Mouse (Mus musculus) left cerebral cortex, postnatal 4 days (tissue): Measurements from ENCODE around the gene Ier5l. TPM values are rescaled to one million over a fixed set of nuclear protein-coding genes. Genes with fewer than 3 reads are reported as not detected.

ENCODE experiments used
- DNase-seq: peaks from one replicate; pipeline ENCODE4 v3.0.0-alpha.2; 2022
- intact Hi-C: fragments of 180-260 bp; cut with DNase I; formaldehyde crosslinking; loops from one replicate; pipeline ENCODE4 v1.15.1; 2025
- total RNA-seq, 2 experiments: library from RNA; stranded (reverse); gene quantifications; 2 replicates each; pipeline ENCODE4 v1.2.3; 2021

The Ier5l gene
- total RNA-seq, 2 experiments from 2014 or later, result 10.8 to 13.2 TPM

GRCm38 (mm10) chr2:30443281-30443680 is 30.7 kb downstream of the Ier5l start:
- DNase-seq, result no peak
- intact Hi-C loops, result no loop called here

DNA sequence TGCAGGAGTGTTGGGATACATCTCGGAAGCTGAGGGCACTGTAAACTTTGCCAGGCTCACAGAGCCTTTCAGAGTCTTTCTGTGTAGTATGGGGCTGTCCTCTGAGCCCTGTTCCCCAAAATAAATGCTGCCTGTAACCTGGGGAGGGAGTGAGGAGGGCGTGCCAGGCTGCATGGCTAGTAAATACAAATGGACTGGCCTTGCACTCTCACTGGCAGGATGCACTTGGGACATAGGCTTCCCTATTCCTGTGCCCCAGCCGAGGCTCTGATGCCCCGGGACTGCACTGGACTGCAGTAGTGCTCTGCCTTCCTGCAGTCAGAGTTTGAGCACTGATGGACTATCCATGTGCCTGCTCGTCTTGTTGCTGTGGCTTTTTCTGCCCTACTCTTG is 31.5 kb downstream of the Ier5l start:
- intact Hi-C loops, result no loop called here
- no peak for DNase-seq

GRCm38 (mm10) chr2:30441518-30442497 is 32.2 kb downstream of the Ier5l start:
- peak; percentile 81 for DNase-seq
- intact Hi-C loops, result no loop called here

GRCm38 (mm10) chr2:30440701-30441517 is 33.1 kb downstream of the Ier5l start:
- peak; percentile 57 for DNase-seq
- intact Hi-C loops, result no loop called here

GRCm38 (mm10) chr2:30440211-30440700 is 33.8 kb downstream of the Ier5l start:
- DNase-seq, result no peak
- intact Hi-C loops, result no loop called here

DNA sequence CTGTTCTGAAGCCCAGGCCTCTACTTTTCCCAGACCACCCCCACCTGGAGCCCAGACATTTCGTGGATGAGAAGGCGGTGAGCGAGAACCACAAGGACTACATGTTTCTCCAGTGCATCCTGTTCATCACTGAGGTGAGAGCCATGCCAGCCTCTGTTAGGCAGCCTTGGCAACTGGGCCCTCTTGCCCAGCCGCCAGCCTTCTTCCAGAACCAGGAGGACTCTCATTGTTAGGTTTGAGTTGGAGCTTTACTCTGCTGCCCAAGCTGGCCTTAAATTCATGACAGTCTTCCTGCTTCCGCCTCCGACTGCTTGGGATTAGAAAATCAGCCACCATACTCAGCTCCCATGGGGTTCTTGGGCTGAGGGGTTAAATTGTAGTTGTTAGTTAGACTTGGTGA is 34.4 kb downstream of the Ier5l start:
- intact Hi-C loops, result loop anchor here (5.0 to 10.0 kb wide), 2 partner anchors 353 to 495 kb away; no protein-coding TSS in a partner anchor
- no peak for DNase-seq

- intact Hi-C loops, result loop anchor here (5.0 to 10.0 kb wide), 2 partner anchors 355 to 497 kb away; no protein-coding TSS in a partner anchor
Measured at GRCm38 (mm10) chr2:30437791-30438190, 36.2 kb downstream of the Ier5l start.

DNA sequence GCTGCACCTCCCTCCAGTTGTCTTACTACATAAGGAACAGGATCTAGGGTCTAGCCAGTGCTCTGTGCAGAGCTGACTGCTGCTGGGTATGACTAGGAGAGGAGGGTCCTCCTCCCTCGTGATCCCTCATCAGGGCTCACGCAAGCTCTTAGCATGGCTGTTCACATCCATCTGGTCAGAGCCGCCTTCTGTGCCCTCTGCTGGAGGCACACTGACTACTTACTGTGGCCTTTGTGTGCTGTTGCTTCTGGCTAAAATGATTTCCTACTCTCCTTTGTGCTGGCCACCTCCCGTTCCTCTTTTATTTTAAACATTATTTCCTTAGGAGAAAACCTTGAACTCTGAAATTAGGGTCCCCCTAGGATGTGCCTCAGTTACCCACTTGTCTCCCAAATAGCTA is 37.2 kb downstream of the Ier5l start:
- intact Hi-C loops, result loop anchor here (5.0 to 10.0 kb wide), 2 partner anchors 355 to 498 kb away; no protein-coding TSS in a partner anchor
- no peak for DNase-seq

More at GRCm38 (mm10) chr2:30437791-30438190, 36.2 kb downstream of the Ier5l start:
- no peak for DNase-seq

GRCm38 (mm10) chr2:30436156-30436545 is 37.9 kb downstream of the Ier5l start:
- DNase-seq, result peak; percentile 49
- intact Hi-C loops, result loop anchor here (5.0 to 10.0 kb wide), 2 partner anchors 356 to 499 kb away; no protein-coding TSS in a partner anchor

DNA sequence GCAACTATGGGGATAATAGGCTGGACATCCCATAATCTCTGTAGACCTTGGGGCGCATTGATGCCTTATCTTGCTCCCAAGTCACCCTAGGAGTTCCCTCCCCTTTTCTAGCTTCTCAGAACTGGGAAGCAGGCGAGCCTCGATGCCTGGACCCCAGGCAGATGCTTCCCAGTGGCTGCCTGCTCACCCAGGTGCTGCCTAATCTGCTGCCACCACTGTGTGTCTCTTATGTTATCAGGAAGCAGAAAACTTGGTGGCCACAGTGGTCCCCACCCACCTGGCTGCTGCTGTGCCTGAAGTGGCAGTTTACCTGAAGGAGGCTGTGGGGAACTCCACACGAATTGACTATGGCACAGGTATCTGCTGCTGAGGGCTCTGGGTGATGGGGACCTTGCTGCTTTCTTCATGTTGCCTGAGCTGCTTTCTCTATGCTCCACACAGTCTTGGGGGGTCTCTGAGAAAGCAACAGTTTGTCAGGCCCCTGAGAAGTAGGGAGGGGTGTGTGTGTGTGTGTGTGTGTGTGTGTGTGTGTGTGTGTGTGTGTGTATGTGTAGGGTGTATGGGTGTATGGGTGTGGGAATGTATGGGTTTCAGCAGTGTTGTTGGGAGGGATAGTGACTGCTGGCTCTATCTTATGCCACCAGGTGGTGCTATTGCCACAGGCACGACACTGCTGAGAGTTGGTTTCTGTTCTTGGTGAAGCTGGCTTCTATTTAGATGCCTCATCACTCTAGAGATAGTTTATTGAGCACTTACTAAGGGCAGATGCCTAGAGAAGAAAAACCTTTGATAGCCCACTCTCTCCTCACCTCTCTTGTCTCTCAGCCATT is 38.5 kb downstream of the Ier5l start:
- peak; percentile 66 for DNase-seq
- intact Hi-C loops, result loop anchor here (5.0 to 10.0 kb wide), 2 partner anchors 357 to 499 kb away; no protein-coding TSS in a partner anchor

DNA sequence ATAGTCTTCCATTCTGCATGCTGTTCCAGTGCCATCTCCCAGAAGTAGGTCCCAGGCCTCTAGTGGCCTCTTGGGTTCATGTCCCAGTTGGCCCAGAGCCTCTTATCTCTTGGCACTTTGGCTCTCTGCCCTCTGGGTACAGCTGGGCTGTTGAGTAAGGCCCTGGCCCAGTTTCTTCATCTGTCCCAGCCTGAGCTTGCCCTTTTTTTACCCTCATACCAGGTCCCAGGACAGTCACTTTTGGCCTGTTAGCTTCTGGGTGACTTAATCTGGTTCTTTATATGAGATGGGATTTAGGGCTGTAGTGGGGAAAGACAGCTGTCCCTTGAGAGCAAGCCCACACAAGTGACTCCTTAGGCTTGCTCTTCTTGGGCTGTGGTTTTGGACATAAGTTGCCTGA is 44.9 kb downstream of the Ier5l start:
- intact Hi-C loops, result no loop called here
- DNase-seq, result no peak

Other genes starting within 250 kb of the Ier5l start
- gene Lrrc8a, start 236.5 kb downstream of the Ier5l start, total RNA-seq, result 10 to 100 TPM; 50.6 to 55.9 TPM
- gene Gm28035, start 233.7 kb downstream of the Ier5l start, total RNA-seq, result 10 to 100 TPM in 1 of 2 experiments, 1 to 10 TPM in 1; 7.7 to 10.5 TPM
- gene Phyhd1, start 208.0 kb downstream of the Ier5l start, total RNA-seq, result 10 to 100 TPM; 17.1 to 19.3 TPM
- not detected for gene Gm28038, start 193.2 kb downstream of the Ier5l start, total RNA-seq
- 10 to 100 TPM; 18.7 to 21.6 TPM for gene Dolk, start 187.9 kb downstream of the Ier5l start, total RNA-seq
- gene Nup188, start 187.8 kb downstream of the Ier5l start, total RNA-seq, result 10 to 100 TPM; 36.6 to 42.0 TPM
- gene Sh3glb2, start 114.9 kb downstream of the Ier5l start, total RNA-seq, result 100 to 1,000 TPM; 161 to 176 TPM
- 10 to 100 TPM; 69.7 to 76.5 TPM for gene Miga2, start 110.0 kb downstream of the Ier5l start, total RNA-seq
- 10 to 100 TPM; 41.1 to 43.9 TPM for gene Dolpp1, start 82.0 kb downstream of the Ier5l start, total RNA-seq
- gene Crat, start 58.4 kb downstream of the Ier5l start, total RNA-seq, result 10 to 100 TPM; 33.2 to 33.3 TPM
- 100 to 1,000 TPM; 145 to 153 TPM for gene Ptpa, start 58.2 kb downstream of the Ier5l start, total RNA-seq
- gene Cstad, start 120.8 kb upstream of the Ier5l start, total RNA-seq, result 1 to 10 TPM; 3.0 to 3.7 TPM